Mouse (Mus musculus): ENCODE data around the gene Retsat.

GRCm38 (mm10) chr6:72590111-72590510 lies 8.2 kb upstream of the Retsat start:
- TF ChIP-seq TAL1 (IDR thresholded peaks at IDR 0.05; ENCODE audit: low read length) (no peak), GATA1 (IDR thresholded peaks at IDR 0.05; ENCODE audit: low read length) (no peak)
